Mouse (Mus musculus): ENCODE data around the gene Slc22a13. TPM values are rescaled to one million over a fixed set of nuclear protein-coding genes. Genes with fewer than 3 reads are reported as not detected.

Slc22a13 gene
- not detected for polyA plus RNA-seq (2014; fragmentation: Illumina TruSeq; extraction: RNeasy Lipid Tissue Mini Kit (QIAGEN cat#74804))

GRCm38 (mm10) chr9:119208998-119209397 lies at the start of gene Slc22a13:
Gene Slc22a13 (minus strand): TSS chr9:119209098.

GRCm38 (mm10) chr9:119158861-119159260 lies 50.0 kb downstream of the Slc22a13 start, which contains the start of gene Gm47289:
Gene Gm47289 (plus strand): TSS chr9:119159161.

GRCm38 (mm10) chr9:119156278-119157201 lies 52.4 kb downstream of the Slc22a13 start, which contains the start of gene Acaa1b:
Gene Acaa1b (minus strand): TSS chr9:119157093.

Other genes starting within 250 kb of the Slc22a13 start
- 0.97 TPM for gene Vill, start 156.3 kb downstream of the Slc22a13 start, polyA plus RNA-seq (2014; fragmentation: Illumina TruSeq; extraction: RNeasy Lipid Tissue Mini Kit (QIAGEN cat#74804))
- 0.54 TPM for gene Plcd1, start 115.6 kb downstream of the Slc22a13 start, polyA plus RNA-seq (2014; fragmentation: Illumina TruSeq; extraction: RNeasy Lipid Tissue Mini Kit (QIAGEN cat#74804))
- 0.54 TPM for gene Dlec1, start 106.6 kb downstream of the Slc22a13 start, polyA plus RNA-seq (2014; fragmentation: Illumina TruSeq; extraction: RNeasy Lipid Tissue Mini Kit (QIAGEN cat#74804))
- not detected for gene Acaa1b, start 52.0 kb downstream of the Slc22a13 start, polyA plus RNA-seq (2014; fragmentation: Illumina TruSeq; extraction: RNeasy Lipid Tissue Mini Kit (QIAGEN cat#74804))
- not detected for gene Gm47289, start 49.9 kb downstream of the Slc22a13 start, polyA plus RNA-seq (2014; fragmentation: Illumina TruSeq; extraction: RNeasy Lipid Tissue Mini Kit (QIAGEN cat#74804))
- 45.6 TPM for gene Oxsr1, start 113.3 kb upstream of the Slc22a13 start, polyA plus RNA-seq (2014; fragmentation: Illumina TruSeq; extraction: RNeasy Lipid Tissue Mini Kit (QIAGEN cat#74804))
- gene Acaa1a, start 130.6 kb upstream of the Slc22a13 start, polyA plus RNA-seq (2014; fragmentation: Illumina TruSeq; extraction: RNeasy Lipid Tissue Mini Kit (QIAGEN cat#74804)): 1.00 TPM
- 6.6 TPM for gene Myd88, start 132.3 kb upstream of the Slc22a13 start, polyA plus RNA-seq (2014; fragmentation: Illumina TruSeq; extraction: RNeasy Lipid Tissue Mini Kit (QIAGEN cat#74804))
- 3.6 TPM for gene Xylb, start 148.3 kb upstream of the Slc22a13 start, polyA plus RNA-seq (2014; fragmentation: Illumina TruSeq; extraction: RNeasy Lipid Tissue Mini Kit (QIAGEN cat#74804))
- gene Slc22a14, start 156.5 kb upstream of the Slc22a13 start, polyA plus RNA-seq (2014; fragmentation: Illumina TruSeq; extraction: RNeasy Lipid Tissue Mini Kit (QIAGEN cat#74804)): not detected
- 1.4 TPM for gene Acvr2b, start 193.0 kb upstream of the Slc22a13 start, polyA plus RNA-seq (2014; fragmentation: Illumina TruSeq; extraction: RNeasy Lipid Tissue Mini Kit (QIAGEN cat#74804))
- gene Exog, start 235.8 kb upstream of the Slc22a13 start, polyA plus RNA-seq (2014; fragmentation: Illumina TruSeq; extraction: RNeasy Lipid Tissue Mini Kit (QIAGEN cat#74804)): 3.5 TPM

Data from ovary, adult 10 weeks (tissue).